Mouse (Mus musculus) hindbrain, embryonic 12.5 days (tissue): ENCODE results near the gene Bola2. TPM values are rescaled to one million over a fixed set of nuclear protein-coding genes. Genes with fewer than 3 reads are reported as not detected.

Source experiments
- ATAC-seq: fragments of 200-750 bp; cut with Nextera tagmentation; 2 replicates; pipeline ENCODE4 v1.8.0; 2017; ENCODE audit warnings: moderate TSS enrichment; ENCODE audit not compliant: low FRiP score
- H3K27ac ChIP-seq: fragments of 300-500 bp; sonication (generic); 2 replicates; pipeline ENCODE4 v1.5.1; 2016; ENCODE audit warnings: mild to moderate bottlenecking
- H3K27me3 ChIP-seq: fragments of 300-500 bp; sonication (generic); 2 replicates; pipeline ENCODE4 v1.6.1; 2016; ENCODE audit warnings: mild to moderate bottlenecking
- H3K36me3 ChIP-seq: fragments of 300-500 bp; sonication (generic); 2 replicates; pipeline ENCODE4 v1.6.1; 2016; ENCODE audit warnings: mild to moderate bottlenecking
- H3K4me1 ChIP-seq: fragments of 300-500 bp; sonication (generic); 2 replicates; pipeline ENCODE4 v1.6.1; 2016
- H3K4me2 ChIP-seq: fragments of 300-500 bp; sonication (generic); replicated peaks from 2 replicates; pipeline ENCODE4 v1.6.1; 2016; ENCODE audit warnings: mild to moderate bottlenecking
- H3K4me3 ChIP-seq: fragments of 300-500 bp; sonication (generic); 2 replicates; pipeline ENCODE4 v1.5.1; 2016; ENCODE audit warnings: mild to moderate bottlenecking
- H3K9ac ChIP-seq: fragments of 300-500 bp; sonication (generic); 2 replicates; pipeline ENCODE4 v1.6.1; 2016; ENCODE audit warnings: mild to moderate bottlenecking, moderate library complexity
- H3K9me3 ChIP-seq: fragments of 300-500 bp; sonication (generic); replicated peaks from 2 replicates; pipeline ENCODE4 v1.6.1; 2016; ENCODE audit warnings: mild to moderate bottlenecking
- WGBS: fragments of 180-500 bp; shearing (Covaris S2); methylation state at CpG from one replicate; pipeline ENCODE4 v1.1.7; 2016; 5-methylcytosine and 5-hydroxymethylcytosine counted together
- polyA plus RNA-seq: library from polyadenylated mRNA; unstranded; fragments of >200 nt; fragmentation: Nextera tagmentation; extraction: Ambion mirVana; gene quantifications from 2 replicates; pipeline ENCODE4 v1.2.1, GENCODE M21; 2016

Gene Bola2
- polyA plus RNA-seq, 1 experiment from 2014 or later: 147 TPM

GRCm38 (mm10) chr7:126702358-126702757, 7.2 kb downstream of the Bola2 start:
- Histone ChIP-seq H3K9me3 (no peaks in the 10 kb centered on the region), H3K36me3 (peaks cover 30% of the 10 kb centered on the region), H3K9ac (no peak overlapping the region), H3K4me2 (peak overlapping the region; percentile 97), H3K4me3 (no peak overlapping the region), H3K27ac (no peak overlapping the region), H3K4me1 (peaks cover 37% of the 10 kb centered on the region), H3K27me3 (peaks cover 15% of the 10 kb centered on the region)
- 83% methylated on average over 6 of the region's 6 CpGs for WGBS
- ATAC-seq: no peak

DNA sequence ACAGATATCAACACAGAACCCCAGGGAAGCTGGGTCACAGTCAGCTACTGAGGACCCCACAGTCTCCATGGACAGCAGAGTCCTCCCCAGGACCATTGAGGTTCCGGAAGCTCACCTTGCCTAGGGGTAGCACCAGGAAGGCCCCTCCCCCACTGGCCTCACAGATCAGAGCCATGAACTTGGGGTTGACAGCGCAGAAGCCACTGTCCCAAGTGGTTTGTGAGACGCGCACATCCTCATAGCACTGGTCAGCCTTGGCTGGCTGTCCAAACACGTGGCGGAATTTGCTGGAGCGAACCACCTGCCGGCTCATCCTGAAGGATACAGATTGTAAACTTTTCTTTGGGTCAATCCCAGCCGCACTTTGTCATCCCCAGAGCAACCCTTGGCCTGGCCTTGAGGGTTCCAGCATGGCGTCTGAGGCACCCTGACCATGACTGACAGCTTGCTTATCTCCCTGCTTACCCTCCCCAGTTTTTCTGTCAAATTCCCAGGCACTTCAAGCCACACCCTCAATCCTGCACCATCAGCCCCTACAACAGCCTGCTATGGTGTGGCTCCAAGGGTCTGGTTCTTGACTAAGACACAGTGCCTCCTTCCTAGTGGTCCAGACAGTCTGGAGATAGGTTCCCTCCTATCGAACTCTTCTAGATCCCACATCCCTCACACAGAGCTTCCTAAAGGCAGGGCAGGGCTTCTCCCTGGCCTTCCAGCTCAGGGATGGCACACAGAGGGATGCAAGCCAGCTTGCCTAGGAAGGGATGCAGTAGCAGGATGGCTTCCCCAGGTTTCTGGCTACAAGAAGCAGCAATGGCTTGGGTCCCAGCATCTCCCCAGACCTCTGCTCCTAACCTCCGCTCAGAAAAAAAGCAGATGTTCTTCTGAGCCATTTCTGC, 7.9 kb downstream of the Bola2 start:
- Histone ChIP-seq H3K4me1 (peaks cover 35% of the 10 kb centered on the region), H3K27me3 (peaks cover 17% of the 10 kb centered on the region), H3K9me3 (no peaks in the 10 kb centered on the region), H3K9ac (peak overlapping the region; percentile 86), H3K4me3 (peak overlapping the region; percentile 72), H3K4me2 (peak overlapping the region; percentile 97), H3K36me3 (peaks cover 25% of the 10 kb centered on the region), H3K27ac (no peak overlapping the region)
- no peak for ATAC-seq
- WGBS: 82% methylated on average over 12 of the region's 12 CpGs

DNA sequence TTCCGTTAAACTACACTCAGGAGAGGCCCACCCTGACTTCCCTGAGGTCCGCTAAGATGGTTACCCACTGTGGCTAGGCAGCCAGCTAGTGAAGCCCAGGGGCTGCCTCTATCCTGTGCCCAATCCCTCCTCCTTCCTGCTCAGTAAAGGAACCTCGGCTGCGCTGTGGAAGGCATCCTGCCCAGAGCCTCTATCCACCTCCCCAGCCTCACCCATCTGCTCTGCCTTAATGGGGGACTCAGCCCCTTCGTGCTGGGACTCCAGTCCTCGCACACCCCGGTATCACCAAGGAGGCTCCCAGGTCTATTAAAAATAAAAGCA, 8.5 kb downstream of the Bola2 start:
- no peaks in the 10 kb centered on the region for H3K9me3 ChIP-seq
- peak overlapping the region; percentile 97 for H3K4me2 ChIP-seq
- peak overlapping the region; percentile 35; the same call in 1 of the 2 replicates for H3K27ac ChIP-seq
- H3K9ac ChIP-seq: peak overlapping the region; percentile 86
- peaks cover 17% of the 10 kb centered on the region for H3K27me3 ChIP-seq
- no peak for ATAC-seq
- H3K4me1 ChIP-seq: peaks cover 35% of the 10 kb centered on the region
- WGBS: 17% methylated on average over 7 of the region's 7 CpGs
- H3K4me3 ChIP-seq: peak overlapping the region; percentile 72
- H3K36me3 ChIP-seq: peaks cover 21% of the 10 kb centered on the region

DNA sequence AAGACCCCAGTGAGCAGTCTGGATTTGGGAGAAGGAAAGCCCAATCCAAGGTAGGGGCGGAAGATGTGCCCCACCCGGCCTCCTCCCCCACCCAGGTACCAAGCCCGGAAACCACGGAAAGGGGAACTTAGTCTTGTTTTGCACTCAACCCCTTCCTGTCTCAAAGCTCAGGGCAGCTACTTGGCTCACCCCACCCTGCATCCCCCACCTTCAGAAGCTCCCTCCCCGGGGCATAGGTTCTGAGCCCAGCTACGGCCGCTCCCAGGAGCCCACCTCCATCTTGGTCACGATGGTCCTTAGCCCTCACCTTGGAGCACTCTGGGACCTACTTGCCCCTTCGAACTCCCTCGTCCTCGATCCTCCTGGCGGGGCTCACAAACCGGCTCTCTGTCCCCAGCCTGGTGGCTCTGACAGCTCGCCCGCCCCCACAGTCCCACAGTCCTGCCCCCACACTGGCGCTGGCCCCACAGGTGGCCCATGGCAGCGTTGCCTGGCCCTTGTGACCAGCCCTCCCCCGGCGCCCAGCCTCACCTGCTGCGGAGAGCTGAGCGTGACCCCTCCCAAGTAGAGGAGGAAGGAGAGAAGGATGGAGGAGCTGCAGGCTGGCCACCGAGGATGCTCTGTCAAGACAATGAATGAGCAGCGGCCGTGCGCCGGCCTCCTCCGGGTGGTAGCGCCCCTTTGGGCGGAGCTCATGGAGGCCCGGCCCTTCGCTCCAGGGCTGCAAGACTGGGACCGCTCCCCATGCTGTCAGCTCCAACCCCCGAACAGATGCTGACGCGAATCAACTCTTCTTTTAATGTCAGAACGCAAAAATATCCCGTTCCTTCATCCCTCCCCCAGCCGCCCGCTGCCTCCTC, 9.2 kb downstream of the Bola2 start:
- peak overlapping the region; percentile 75 for H3K27ac ChIP-seq
- H3K27me3 ChIP-seq: peaks cover 17% of the 10 kb centered on the region
- peak overlapping the region; percentile 86 for H3K9ac ChIP-seq
- H3K4me2 ChIP-seq: peak overlapping the region; percentile 97
- H3K4me3 ChIP-seq: peak overlapping the region; percentile 72
- peaks cover 15% of the 10 kb centered on the region for H3K36me3 ChIP-seq
- 3% methylated on average over 38 of the region's 39 CpGs for WGBS
- peaks cover 35% of the 10 kb centered on the region for H3K4me1 ChIP-seq
- ATAC-seq: peak; percentile 85
- no peaks in the 10 kb centered on the region for H3K9me3 ChIP-seq

DNA sequence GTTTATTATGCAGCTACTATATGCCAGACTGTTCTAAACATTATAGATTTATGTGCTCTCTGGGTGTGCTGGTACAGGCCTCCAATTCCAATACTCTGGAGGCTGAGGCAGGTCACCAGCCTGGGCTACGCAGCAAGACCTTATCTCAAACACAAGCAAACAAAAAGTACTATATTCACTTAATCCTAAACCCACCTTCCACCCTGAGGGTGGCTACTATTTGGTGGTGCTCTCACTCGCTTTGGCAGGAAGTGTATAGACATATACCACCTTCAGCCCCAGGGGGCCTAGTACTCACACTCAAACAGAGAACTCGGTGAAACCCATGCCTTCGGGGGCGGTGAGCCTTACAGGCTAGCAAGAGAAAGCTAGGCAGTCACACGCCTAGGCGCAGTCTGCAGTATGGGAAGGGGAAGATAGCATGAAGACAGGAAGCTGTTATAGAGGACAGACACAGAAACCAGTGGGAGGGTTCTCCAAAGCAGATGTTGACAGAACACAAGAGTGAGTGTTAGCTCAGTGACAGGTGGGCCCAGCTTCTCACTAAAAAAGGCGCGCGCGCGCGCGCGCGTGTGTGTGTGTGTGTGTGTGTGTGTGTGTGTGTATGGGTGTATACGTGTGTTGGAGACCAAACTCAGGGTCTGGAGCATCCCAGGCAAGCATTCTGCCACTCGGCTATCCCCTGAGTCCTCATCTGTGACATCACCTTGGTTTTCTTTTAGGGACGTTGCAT, 12.4 kb downstream of the Bola2 start, which contains the start of gene Coro1a:
TSS of gene Coro1a (minus strand) at position 346 of the 733 bp plus-strand sequence.
- no peak for ATAC-seq
- Histone ChIP-seq H3K4me2 (no peak within 1 kb of the TSS), H3K9ac (no peak within 1 kb of the TSS; the same call in 1 of the 2 replicates), H3K27me3 (peaks cover 17% of the 10 kb centered on the region), H3K27ac (no peak within 1 kb of the TSS), H3K36me3 (no peaks in the 10 kb centered on the region), H3K9me3 (no peaks in the 10 kb centered on the region), H3K4me3 (no peak within 1 kb of the TSS), H3K4me1 (peaks cover 24% of the 10 kb centered on the region)
- 91% methylated on average over 19 of the region's 19 CpGs for WGBS

GRCm38 (mm10) chr7:126708175-126708952, 13.2 kb downstream of the Bola2 start:
- H3K4me1 ChIP-seq: peaks cover 17% of the 10 kb centered on the region
- H3K9me3 ChIP-seq: no peaks in the 10 kb centered on the region
- H3K4me3 ChIP-seq: no peak overlapping the region
- no peak overlapping the region for H3K9ac ChIP-seq
- no peaks in the 10 kb centered on the region for H3K36me3 ChIP-seq
- 84% methylated on average over 10 of the region's 10 CpGs for WGBS
- no peak overlapping the region for H3K27ac ChIP-seq
- no peak overlapping the region for H3K4me2 ChIP-seq
- peaks cover 11% of the 10 kb centered on the region; the same call in 1 of the 2 replicates for H3K27me3 ChIP-seq
- no peak for ATAC-seq

GRCm38 (mm10) chr7:126710266-126710665, 15.1 kb downstream of the Bola2 start:
- H3K4me1 ChIP-seq: peaks cover under 1% of the 10 kb centered on the region
- no peak overlapping the region for H3K9ac ChIP-seq
- H3K27me3 ChIP-seq: peaks cover 7% of the 10 kb centered on the region; the same call in 1 of the 2 replicates
- WGBS: 89% methylated on average over 4 of the region's 4 CpGs
- ATAC-seq: no peak
- H3K27ac ChIP-seq: no peak overlapping the region
- H3K4me2 ChIP-seq: no peak overlapping the region
- no peaks in the 10 kb centered on the region for H3K36me3 ChIP-seq
- H3K9me3 ChIP-seq: no peaks in the 10 kb centered on the region
- no peak overlapping the region for H3K4me3 ChIP-seq

GRCm38 (mm10) chr7:126711910-126712309, 16.7 kb downstream of the Bola2 start:
- H3K27me3 ChIP-seq: 0 out of 2 replicates have a peak, but pooled peaks cover 2% of the 10 kb centered on the region
- no peak overlapping the region for H3K4me3 ChIP-seq
- no peak overlapping the region for H3K4me2 ChIP-seq
- H3K9ac ChIP-seq: no peak overlapping the region
- WGBS: 76% methylated on average over 3 of the region's 3 CpGs
- H3K9me3 ChIP-seq: no peaks in the 10 kb centered on the region
- H3K4me1 ChIP-seq: no peaks in the 10 kb centered on the region
- no peaks in the 10 kb centered on the region for H3K36me3 ChIP-seq
- no peak for ATAC-seq
- no peak overlapping the region for H3K27ac ChIP-seq

GRCm38 (mm10) chr7:126715679-126716078, 20.5 kb downstream of the Bola2 start:
- Histone ChIP-seq H3K4me2 (no peak overlapping the region), H3K27me3 (no peaks in the 10 kb centered on the region), H3K27ac (no peak overlapping the region), H3K9ac (no peak overlapping the region), H3K36me3 (no peaks in the 10 kb centered on the region), H3K9me3 (no peaks in the 10 kb centered on the region), H3K4me3 (no peak overlapping the region), H3K4me1 (no peaks in the 10 kb centered on the region)
- ATAC-seq: no peak
- 85% methylated on average over 4 of the region's 4 CpGs for WGBS

GRCm38 (mm10) chr7:126717566-126717965, 22.4 kb downstream of the Bola2 start:
- Histone ChIP-seq H3K4me1 (no peaks in the 10 kb centered on the region), H3K4me3 (no peak overlapping the region), H3K27me3 (no peaks in the 10 kb centered on the region), H3K9ac (no peak overlapping the region), H3K4me2 (no peak overlapping the region), H3K27ac (no peak overlapping the region), H3K9me3 (no peaks in the 10 kb centered on the region), H3K36me3 (no peaks in the 10 kb centered on the region)
- WGBS: 92% methylated on average over 3 of the region's 3 CpGs
- ATAC-seq: no peak

GRCm38 (mm10) chr7:126718787-126719337, 23.7 kb downstream of the Bola2 start:
- WGBS: 95% methylated on average over 5 of the region's 5 CpGs
- Histone ChIP-seq H3K27me3 (no peaks in the 10 kb centered on the region), H3K4me3 (no peak overlapping the region), H3K4me1 (no peaks in the 10 kb centered on the region), H3K27ac (no peak overlapping the region), H3K9me3 (no peaks in the 10 kb centered on the region), H3K36me3 (no peaks in the 10 kb centered on the region), H3K4me2 (no peak overlapping the region), H3K9ac (no peak overlapping the region)
- ATAC-seq: no peak
